In the genomic region with DNA sequence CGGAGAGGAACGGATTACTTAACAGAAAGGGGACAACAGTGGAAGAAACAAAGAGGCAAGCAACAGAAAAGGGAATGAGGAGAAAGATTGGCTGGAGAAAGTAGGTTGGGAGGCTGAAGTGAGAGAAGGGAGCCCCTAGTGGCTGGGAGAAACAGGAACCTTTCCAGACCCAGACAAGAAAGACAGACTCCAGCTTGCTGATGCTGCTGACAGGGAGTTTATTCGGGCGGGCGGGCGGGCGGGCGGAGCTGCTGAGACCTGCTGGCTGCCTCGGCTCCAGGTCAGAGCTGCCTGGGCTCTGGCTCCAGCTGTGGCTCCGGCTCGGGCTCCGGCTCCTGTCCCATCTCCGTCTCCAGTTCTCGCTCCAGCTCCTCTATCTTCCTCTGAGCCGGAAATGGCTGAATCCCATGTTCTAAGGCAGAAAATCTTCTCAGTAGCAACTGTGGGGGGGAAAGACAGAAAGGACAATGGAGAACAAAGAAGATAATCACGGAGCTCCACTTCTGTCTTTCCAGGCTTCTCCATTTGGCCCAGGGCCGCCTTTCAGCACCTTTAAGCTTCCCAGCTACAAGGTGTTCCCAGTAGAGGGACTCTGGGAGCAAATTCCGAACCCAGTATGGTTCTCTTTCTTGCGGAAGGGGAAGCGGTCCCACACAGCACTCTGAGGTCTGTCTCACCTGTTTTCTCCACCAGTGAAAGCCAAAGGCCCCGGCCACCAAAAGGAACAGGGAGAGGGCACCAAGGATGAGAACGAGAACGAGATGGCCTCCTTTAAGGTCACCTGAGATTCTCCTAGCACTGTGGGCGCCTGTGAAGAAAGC, we compare ENCODE assay signal across 1 mouse cellular context.
TF ChIP-seq lines count a peak whose summit lies in the region.

No protein-coding gene starts in this region.

TF ChIP-seq in C2C12, 6 proteins besides CTCF, POLR2A, EP300 and RAD21:
- TF ChIP-seq MAX (IDR thresholded peaks at IDR 0.05) (no peak), USF1 (IDR thresholded peaks at IDR 0.05; ENCODE audit: low read depth) (no peak), CEBPB (IDR thresholded peaks at IDR 0.05; ENCODE audit: low read depth) (no peak), FOSL1 (IDR thresholded peaks at IDR 0.05; ENCODE audit: insufficient read depth, low read length, poor library complexity, severe bottlenecking) (no peak), MYOD1 (IDR thresholded peaks at IDR 0.05; ENCODE audit: control insufficient read depth, insufficient read length, low read depth) (no peak), MYOG (IDR thresholded peaks at IDR 0.05; ENCODE audit: control insufficient read depth, extremely low read depth, insufficient read length) (no peak)
